Mouse (Mus musculus): ENCODE data around the gene Maml3. TPM values are rescaled to one million over a fixed set of nuclear protein-coding genes. Genes with fewer than 3 reads are reported as not detected.

The Maml3 gene
- total and polyA plus RNA-seq, 3 experiments, result 0.81 to 1.8 (median 0.98) TPM

DNA sequence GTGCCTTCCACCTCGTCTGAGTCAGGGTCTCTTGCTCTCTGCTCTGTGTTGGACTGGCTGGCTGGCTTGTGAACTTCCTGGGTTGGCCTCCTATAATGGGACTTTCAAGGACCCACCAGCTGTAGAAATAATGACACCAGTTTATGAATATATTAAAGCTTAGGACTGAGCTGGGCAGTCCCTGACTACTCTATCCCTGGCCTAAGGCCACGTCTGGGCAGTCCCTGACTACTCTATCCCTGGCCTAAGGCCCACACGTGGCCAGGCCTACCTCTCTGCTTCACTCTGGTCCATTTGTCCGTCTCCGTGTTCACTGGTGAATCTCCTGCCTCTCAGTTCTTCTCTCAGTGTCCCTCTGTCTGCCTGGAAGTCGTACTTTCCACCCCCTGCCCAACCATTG, 459.4 kb downstream of the Maml3 start (continued):
- TF ChIP-seq POLR2AphosphoS2 (IDR thresholded peaks at IDR 0.05; ENCODE audit: low read depth, low read length), result no peak
- TF ChIP-seq PAX5 (IDR thresholded peaks at IDR 0.05; ENCODE audit: low read length), result no peak
- TF ChIP-seq CHD1 (IDR thresholded peaks at IDR 0.05; ENCODE audit: low read depth, low read length), result 0 out of 2 replicates have a peak, but pooled peaks have one; percentile 59
- 0 out of 2 replicates have a peak, but pooled peaks have one; percentile 53 for TF ChIP-seq ZMIZ1 (IDR thresholded peaks at IDR 0.05; ENCODE audit: low read depth, low read length)
- peak; percentile 85 for TF ChIP-seq ETS1 (conservative IDR thresholded peaks at IDR 0.05; ENCODE audit: low read depth, low read length)
- no peak; the same call in none of the 2 replicates for TF ChIP-seq IRF4 (IDR thresholded peaks at IDR 0.05; ENCODE audit: low read depth, low read length)
- peak; percentile 84 for TF ChIP-seq TCF12 (IDR thresholded peaks at IDR 0.05; ENCODE audit: low read depth, low read length)
- no peak for TF ChIP-seq MAFK (IDR thresholded peaks at IDR 0.05; ENCODE audit: insufficient replicate concordance, low read length)
- TF ChIP-seq MAX (IDR thresholded peaks at IDR 0.05; ENCODE audit: low read length), result peak; percentile 93
- TF ChIP-seq ZC3H11A (IDR thresholded peaks at IDR 0.05; ENCODE audit: low read depth, low read length), result no peak
- TF ChIP-seq CHD2 (IDR thresholded peaks at IDR 0.05; ENCODE audit: low read length), result 0 out of 2 replicates have a peak, but pooled peaks have one; percentile 4
- TF ChIP-seq USF2 (conservative IDR thresholded peaks at IDR 0.05; ENCODE audit: low read depth, low read length), result peak; percentile 24; the same call in 1 of the 2 replicates
- no peak for TF ChIP-seq ZNF384 (IDR thresholded peaks at IDR 0.05; ENCODE audit: low read depth, low read length)
- no peak for TF ChIP-seq UBTF (IDR thresholded peaks at IDR 0.05; ENCODE audit: low read depth, low read length)
- TF ChIP-seq EP300 (IDR thresholded peaks at IDR 0.05; ENCODE audit: low read length), result peak; percentile 66

DNA sequence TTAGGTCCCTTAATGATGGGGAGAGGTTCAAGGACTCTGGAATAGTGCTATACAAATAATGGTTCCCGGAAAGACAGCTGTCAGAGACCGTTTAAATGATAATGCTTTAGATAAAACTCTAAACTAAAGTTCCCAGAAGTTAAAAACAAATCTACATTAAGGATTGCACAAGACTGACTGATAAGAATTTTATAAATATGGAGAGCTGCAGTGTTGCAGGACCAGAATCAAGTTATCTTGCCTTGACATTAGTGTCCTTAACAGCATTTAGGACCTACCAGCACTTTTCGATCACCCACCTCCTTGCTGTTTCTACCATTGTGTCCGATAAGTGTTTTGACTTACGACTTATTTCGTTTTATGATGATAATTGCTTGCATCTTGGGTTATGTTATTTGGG, 466.6 kb downstream of the Maml3 start:
- H3K79me2 ChIP-seq (replicated peaks; ENCODE audit: control insufficient read depth, extremely low read depth, insufficient read depth, poor library complexity, severe bottlenecking), result no peaks in the 10 kb centered on the region
- in situ Hi-C loops (cut with MboI; ENCODE audit: low pct_ligation_motif_present, low pct_unique_long_range_greater_than_20kb, low sequenced_read_pairs), result no loop called here
- peaks cover 9 to 56% of the 10 kb centered on the region in 2 experiments for H3K4me1 ChIP-seq (ENCODE audit: control insufficient read depth in 1 of 2, insufficient read depth in 2 of 2)
- TF ChIP-seq EP300 (IDR thresholded peaks at IDR 0.05; ENCODE audit: low read length) (no peak), CTCF (conservative IDR thresholded peaks at IDR 0.05 in 1 of 2, IDR thresholded peaks at IDR 0.05 in 1 of 2; ENCODE audit: low read depth in 2 of 2, low read length in 2 of 2) (no peak), JUND (conservative IDR thresholded peaks at IDR 0.05; ENCODE audit: low read depth, low read length) (no peak), ZKSCAN1 (IDR thresholded peaks at IDR 0.05; ENCODE audit: borderline replicate concordance, low read depth, low read length) (no peak), ETS1 (conservative IDR thresholded peaks at IDR 0.05; ENCODE audit: low read depth, low read length) (no peak), MAZ (IDR thresholded peaks at IDR 0.05; ENCODE audit: low read depth, low read length) (no peak)
- H3K9ac ChIP-seq (ENCODE audit: insufficient read depth, low read depth), result no peak overlapping the region
- DNase-seq (ENCODE audit: extremely low read depth), result no peak
- H3K27ac ChIP-seq (ENCODE audit: insufficient read depth, low read depth), result no peak overlapping the region
- peaks cover 7% of the 10 kb centered on the region for H3K9me3 ChIP-seq (replicated peaks; ENCODE audit: low read length)
- no peak overlapping the region for H3K4me3 ChIP-seq (replicated peaks in 1 of 3; ENCODE audit: low read depth in 2 of 3, low read length in 2 of 3, poor library complexity in 1 of 3)
- no peaks in the 10 kb centered on the region for H3K27me3 ChIP-seq (replicated peaks)
- no peaks in the 10 kb centered on the region for H3K36me3 ChIP-seq (replicated peaks in 1 of 2; ENCODE audit: control insufficient read depth in 1 of 2, insufficient read depth in 1 of 2, low read length in 1 of 2)
- H3K4me2 ChIP-seq (ENCODE audit: insufficient read depth, low read depth, poor library complexity, severe bottlenecking), result no peak overlapping the region
- dilution Hi-C loops (cut with MboI; ENCODE audit: extremely low pct_ligation_motif_present, extremely low pct_unique_long_range_greater_than_20kb, low sequenced_read_pairs), result no loop called here

DNA sequence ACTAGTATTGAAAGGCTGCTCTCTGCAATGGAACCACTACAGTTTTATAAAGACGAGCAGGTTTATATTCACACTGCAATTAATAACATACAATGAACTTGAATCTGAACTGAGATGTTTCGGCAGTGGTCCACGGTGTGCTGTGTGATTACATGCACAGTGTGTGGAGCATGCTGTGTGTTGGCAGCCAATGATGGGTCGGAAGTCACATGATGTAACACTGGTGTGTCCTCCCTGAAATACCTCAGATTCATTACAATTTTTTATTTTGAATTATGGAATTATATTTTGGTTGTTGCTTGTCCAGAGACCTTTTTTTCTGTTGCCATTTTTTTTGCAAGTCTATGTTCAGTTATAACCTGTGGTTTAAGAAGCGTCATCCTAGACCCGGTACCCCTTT, 467.6 kb downstream of the Maml3 start:
- TF ChIP-seq GABPA (IDR thresholded peaks at IDR 0.05; ENCODE audit: insufficient replicate concordance, low read depth, low read length), result no peak
- no peak for TF ChIP-seq PAX5 (IDR thresholded peaks at IDR 0.05; ENCODE audit: low read length)
- TF ChIP-seq BHLHE40 (IDR thresholded peaks at IDR 0.05; ENCODE audit: low read depth, low read length), result peak; percentile 53
- TF ChIP-seq MEF2A (IDR thresholded peaks at IDR 0.05; ENCODE audit: borderline replicate concordance, low read depth, low read length), result no peak
- TF ChIP-seq JUND (conservative IDR thresholded peaks at IDR 0.05; ENCODE audit: low read depth, low read length), result no peak
- TF ChIP-seq MXI1 (IDR thresholded peaks at IDR 0.05; ENCODE audit: low read depth, low read length), result no peak
- no peak for TF ChIP-seq SIN3A (IDR thresholded peaks at IDR 0.05; ENCODE audit: low read length)
- peak; percentile 36; the same call in 1 of the 2 replicates for TF ChIP-seq USF2 (conservative IDR thresholded peaks at IDR 0.05; ENCODE audit: low read depth, low read length)
- no peak for TF ChIP-seq EP300 (IDR thresholded peaks at IDR 0.05; ENCODE audit: low read length)
- no peak for TF ChIP-seq POLR2AphosphoS2 (IDR thresholded peaks at IDR 0.05; ENCODE audit: low read depth, low read length)
- TF ChIP-seq MAX (IDR thresholded peaks at IDR 0.05; ENCODE audit: low read length), result 0 out of 2 replicates have a peak, but pooled peaks have one; percentile 12
- no peak for TF ChIP-seq RAD21 (IDR thresholded peaks at IDR 0.05; ENCODE audit: low read depth, low read length)
- TF ChIP-seq USF1 (IDR thresholded peaks at IDR 0.05; ENCODE audit: low read depth, low read length), result peak; percentile 56
- TF ChIP-seq SMC3 (IDR thresholded peaks at IDR 0.05; ENCODE audit: low read depth, low read length), result no peak
- no peak for TF ChIP-seq MAFK (IDR thresholded peaks at IDR 0.05; ENCODE audit: insufficient replicate concordance, low read length)
- TF ChIP-seq ZMIZ1 (IDR thresholded peaks at IDR 0.05; ENCODE audit: low read depth, low read length), result no peak
- Histone ChIP-seq H3K4me3 (replicated peaks in 1 of 3; ENCODE audit: low read depth in 2 of 3, low read length in 2 of 3, poor library complexity in 1 of 3) (peak overlapping the region; percentile 30 to 52 (median 50)), H3K4me1 (ENCODE audit: control insufficient read depth in 1 of 2, insufficient read depth in 2 of 2) (peaks cover 9 to 49% of the 10 kb centered on the region in 2 experiments), H3K9ac (ENCODE audit: insufficient read depth, low read depth) (peak overlapping the region; percentile 73), H3K27me3 (replicated peaks) (no peaks in the 10 kb centered on the region), H3K79me2 (replicated peaks; ENCODE audit: control insufficient read depth, extremely low read depth, insufficient read depth, poor library complexity, severe bottlenecking) (no peaks in the 10 kb centered on the region), H3K9me3 (replicated peaks; ENCODE audit: low read length) (peaks cover 9% of the 10 kb centered on the region), H3K36me3 (replicated peaks in 1 of 2; ENCODE audit: control insufficient read depth in 1 of 2, insufficient read depth in 1 of 2, low read length in 1 of 2) (no peaks in the 10 kb centered on the region), H3K27ac (ENCODE audit: insufficient read depth, low read depth) (peak overlapping the region; percentile 92), H3K4me2 (ENCODE audit: insufficient read depth, low read depth, poor library complexity, severe bottlenecking) (peak overlapping the region; percentile 63)
- DNase-seq (ENCODE audit: extremely low read depth), result no peak
- in situ Hi-C loops (cut with MboI; ENCODE audit: low pct_ligation_motif_present, low pct_unique_long_range_greater_than_20kb, low sequenced_read_pairs) (no loop called here), dilution Hi-C loops (cut with MboI; ENCODE audit: extremely low pct_ligation_motif_present, extremely low pct_unique_long_range_greater_than_20kb, low sequenced_read_pairs) (no loop called here)

All from CH12.LX (cell line).